29 mouse cellular contexts compared by ENCODE assay signal in genomic region chr1:165438289-165439021, GRCm38 (mm10). TPM values are rescaled to one million over a fixed set of nuclear protein-coding genes. Genes with fewer than 3 reads are reported as not detected.
DNase-seq lines count a peak whose midpoint lies in the region; ATAC-seq and TF ChIP-seq lines count a peak whose summit lies in the region.
"Had no signal": no experiment of that assay in that cellular context is flagged by ENCODE, and none has a peak within 500 bp of the region (broad histone marks: within the 10 kb centered on the region; RNA-seq: fewer than 3 reads in every experiment).

No protein-coding gene starts in this region.

- no peak for TF ChIP-seq CTCF in kidney, postnatal 0 days (IDR thresholded peaks at IDR 0.05; ENCODE audit: low read depth)

- no peak overlapping the region for H3K4me3 ChIP-seq in kidney, postnatal 0 days (replicated peaks; ENCODE audit: low read depth, low read length)
- H3K4me3 ChIP-seq in hindbrain, embryonic 14.5 days (replicated peaks; ENCODE audit: low read length): no peak overlapping the region
- H3K4me3 ChIP-seq: heart, embryonic 12.5 days; hindbrain, embryonic 10.5 days; kidney, embryonic 15.5 days; limb, embryonic 10.5 days; liver, embryonic 15.5 days; lung, embryonic 15.5 days had no signal

- 94% methylated on average over 1 of the region's 1 CpGs for WGBS in kidney, postnatal 0 days
- WGBS in hindbrain, embryonic 14.5 days: 87% methylated on average over 1 of the region's 1 CpGs

- no peak overlapping the region for H3K27ac ChIP-seq in kidney, postnatal 0 days
- no peak overlapping the region for H3K27ac ChIP-seq in hindbrain, embryonic 14.5 days
- H3K27ac ChIP-seq: hindbrain, embryonic 10.5 days; kidney, embryonic 15.5 days; limb, embryonic 10.5 days; liver, embryonic 15.5 days; lung, embryonic 15.5 days had no signal

- no peaks in the 10 kb centered on the region for H3K9me3 ChIP-seq in kidney, postnatal 0 days (replicated peaks; ENCODE audit: low read length)
- peaks cover 11% of the 10 kb centered on the region; the same call in 1 of the 2 replicates for H3K9me3 ChIP-seq in hindbrain, embryonic 14.5 days (ENCODE audit: control insufficient read depth, low read length)
- H3K9me3 ChIP-seq: hindbrain, embryonic 10.5 days; kidney, embryonic 15.5 days; limb, embryonic 10.5 days; liver, embryonic 15.5 days had no signal

- no peak overlapping the region for H3K9ac ChIP-seq in kidney, postnatal 0 days (ENCODE audit: low read depth, low read length)
- no peak overlapping the region for H3K9ac ChIP-seq in hindbrain, embryonic 14.5 days
- H3K9ac ChIP-seq: forebrain, postnatal 0 days; heart, embryonic 12.5 days; kidney, embryonic 15.5 days; liver, embryonic 15.5 days; lung, embryonic 15.5 days had no signal

- H3K36me3 ChIP-seq in kidney, postnatal 0 days (ENCODE audit: insufficient read depth, low read length): no peaks in the 10 kb centered on the region
- no peaks in the 10 kb centered on the region for H3K36me3 ChIP-seq in hindbrain, embryonic 14.5 days (replicated peaks; ENCODE audit: control insufficient read depth, insufficient read depth)
- H3K36me3 ChIP-seq: hindbrain, embryonic 10.5 days; kidney, embryonic 15.5 days; limb, embryonic 10.5 days; liver, embryonic 15.5 days; lung, embryonic 15.5 days had no signal

- no peak overlapping the region for H3K4me2 ChIP-seq in kidney, postnatal 0 days (ENCODE audit: low read length)
- H3K4me2 ChIP-seq in hindbrain, embryonic 14.5 days (replicated peaks): no peak overlapping the region
- H3K4me2 ChIP-seq: heart, embryonic 12.5 days; kidney, embryonic 15.5 days; liver, embryonic 15.5 days; lung, embryonic 15.5 days; midbrain, embryonic 11.5 days had no signal

- H3K27me3 ChIP-seq in kidney, postnatal 0 days (ENCODE audit: insufficient read depth, low read length): no peaks in the 10 kb centered on the region
- H3K27me3 ChIP-seq in hindbrain, embryonic 14.5 days (ENCODE audit: control insufficient read depth, insufficient read depth, low read length): no peaks in the 10 kb centered on the region
- H3K27me3 ChIP-seq: heart, embryonic 12.5 days; kidney, embryonic 15.5 days; liver, embryonic 15.5 days; lung, embryonic 15.5 days had no signal

- peak; percentile 7 for DNase-seq in kidney, postnatal 0 days (ENCODE audit: low spot score)
- no peak for DNase-seq in kidney, postnatal 14 days
- DNase-seq in NIH3T3 (ENCODE audit: low read depth): peak; percentile 34
- DNase-seq in heart, adult 9 months (ENCODE audit: low spot score in 2 of 2): no peak
- no peak for DNase-seq in hindbrain, embryonic 14.5 days (ENCODE audit: low spot score)
- no peak for DNase-seq in lung, postnatal 4 days
- DNase-seq: adrenal gland, postnatal 10 days; cerebellum, adult 9-10 months; forebrain, postnatal 0 days; heart, adult 11 months; heart, postnatal 10 days; kidney, adult 11 months; liver; lung, postnatal 36 days; right cerebral cortex, postnatal 14 days; spleen, adult 18-20 months had no signal

- H3K4me1 ChIP-seq in kidney, postnatal 0 days (replicated peaks; ENCODE audit: insufficient read depth, low read length): no peaks in the 10 kb centered on the region; the same call in 1 of the 2 replicates
- no peaks in the 10 kb centered on the region for H3K4me1 ChIP-seq in hindbrain, embryonic 14.5 days (replicated peaks; ENCODE audit: control insufficient read depth, insufficient read depth, low read length)
- H3K4me1 ChIP-seq: lung, embryonic 15.5 days had no signal

- ATAC-seq in kidney, postnatal 0 days (replicated peaks; ENCODE audit: low FRiP score, low read depth): no peak
- ATAC-seq in granulocyte monocyte progenitor cell, adult 5-6 weeks (replicated peaks; ENCODE audit: poor library complexity, severe bottlenecking): 0 out of 2 replicates have a peak, but pooled peaks have one; percentile 33
- ATAC-seq in hindbrain, embryonic 14.5 days (ENCODE audit: low FRiP score): no peak
- ATAC-seq: activated CD4-positive, CD25-positive, alpha-beta regulatory T cell, adult 4 months; forebrain, postnatal 0 days had no signal

RNA-seq across cellular contexts. Expression of gene Dcaf6, which starts 21.8 kb away (rescaled TPM):
- polyA plus RNA-seq in kidney, postnatal 0 days (2015; fragmentation: Nextera tagmentation; extraction: Ambion mirVana): 20.6 and 22.7 TPM in 2 replicates
- 5.9 and 6.6 TPM in 2 replicates for total RNA-seq in granulocyte monocyte progenitor cell, adult 5-6 weeks (2014; fragmentation: Nextera tagmentation)
- total RNA-seq in granulocyte monocyte progenitor cell, adult 5-6 weeks (2017): 7.8 and 8.7 TPM in 2 replicates
- 17.0 and 23.0 TPM in 2 replicates for polyA plus RNA-seq in hindbrain, embryonic 14.5 days (2014; fragmentation: Nextera tagmentation; extraction: Ambion mirVana)

RNA-seq across cellular contexts. Expression of gene Mpc2, which starts 22.0 kb away (rescaled TPM):
- 750 and 780 TPM in 2 replicates for polyA plus RNA-seq in kidney, postnatal 0 days (2015; fragmentation: Nextera tagmentation; extraction: Ambion mirVana)
- 106 and 109 TPM in 2 replicates for total RNA-seq in granulocyte monocyte progenitor cell, adult 5-6 weeks (2014; fragmentation: Nextera tagmentation)
- 107 and 114 TPM in 2 replicates for total RNA-seq in granulocyte monocyte progenitor cell, adult 5-6 weeks (2017)
- polyA plus RNA-seq in hindbrain, embryonic 14.5 days (2014; fragmentation: Nextera tagmentation; extraction: Ambion mirVana): 229 and 244 TPM in 2 replicates

RNA-seq across cellular contexts. Expression of gene Adcy10, which starts 46.5 kb away (rescaled TPM):
- polyA plus RNA-seq in kidney, postnatal 0 days (2015; fragmentation: Nextera tagmentation; extraction: Ambion mirVana): 0.23 TPM in 1 of 2 replicates, not detected in the other
- 0.21 TPM in 1 of 2 replicates, not detected in the other for total RNA-seq in granulocyte monocyte progenitor cell, adult 5-6 weeks (2014; fragmentation: Nextera tagmentation)
- 0.93 TPM in 1 of 2 replicates, not detected in the other for total RNA-seq in granulocyte monocyte progenitor cell, adult 5-6 weeks (2017)
- 0.21 and 0.79 TPM in 2 replicates for polyA plus RNA-seq in hindbrain, embryonic 14.5 days (2014; fragmentation: Nextera tagmentation; extraction: Ambion mirVana)
- total RNA-seq: forebrain, postnatal 0 days; gastrocnemius, adult 8-10 months; midbrain, postnatal 0 days had no signal
- polyA plus RNA-seq: C2C12; embryonic facial prominence, embryonic 11.5 days; heart, embryonic 12.5 days; hindbrain, embryonic 10.5 days; lung, embryonic 15.5 days had no signal

Comparison
In these comparisons a context has a peak if more than half of its experiments do, and no peak if none do; other contexts are left out.
1. DNase-seq: peak in kidney, postnatal 0 days (single experiment) and NIH3T3 (single experiment); none in kidney, postnatal 14 days (single experiment), heart, adult 9 months (0 of 2), hindbrain, embryonic 14.5 days (single experiment) and lung, postnatal 4 days (0 of 2).